Mouse (Mus musculus) embryonic facial prominence, embryonic 15.5 days (tissue): ENCODE results near the gene Itgb6. TPM values are rescaled to one million over a fixed set of nuclear protein-coding genes. Genes with fewer than 3 reads are reported as not detected.
A peak's percentile ranks its signal among the peaks of the same experiment; 100 is the strongest.

Experiments used
- ATAC-seq: fragments of 200-750 bp; cut with Nextera tagmentation; 2 replicates; pipeline ENCODE4 v1.8.0; 2017; ENCODE audit warnings: low read depth, moderate TSS enrichment; ENCODE audit not compliant: insufficient number of reproducible peaks, low FRiP score, low TSS enrichment
- H3K27ac ChIP-seq: fragments of 300-500 bp; sonication (generic); replicated peaks from 2 replicates; pipeline ENCODE4 v1.5.1; 2015; ENCODE audit warnings: mild to moderate bottlenecking, inconsistent platforms
- H3K27me3 ChIP-seq: fragments of 300-500 bp; sonication (generic); 2 replicates; pipeline ENCODE4 v1.6.1; 2015; ENCODE audit warnings: inconsistent platforms
- H3K36me3 ChIP-seq: fragments of 300-500 bp; sonication (generic); 2 replicates; pipeline ENCODE4 v1.6.1; 2015; ENCODE audit warnings: mild to moderate bottlenecking, inconsistent platforms
- H3K4me1 ChIP-seq: fragments of 300-500 bp; sonication (generic); 2 replicates; pipeline ENCODE4 v1.6.1; 2015; ENCODE audit warnings: inconsistent platforms
- H3K4me2 ChIP-seq: fragments of 300-500 bp; sonication (generic); replicated peaks from 2 replicates; pipeline ENCODE4 v1.6.1; 2015; ENCODE audit warnings: mild to moderate bottlenecking, inconsistent platforms
- H3K4me3 ChIP-seq: fragments of 300-500 bp; sonication (generic); replicated peaks from 2 replicates; pipeline ENCODE4 v1.5.1; 2015; ENCODE audit warnings: mild to moderate bottlenecking, inconsistent platforms
- H3K9ac ChIP-seq: fragments of 300-500 bp; sonication (generic); 2 replicates; pipeline ENCODE4 v1.6.1; 2015; ENCODE audit warnings: inconsistent platforms
- H3K9me3 ChIP-seq: fragments of 300-500 bp; sonication (generic); replicated peaks from 2 replicates; pipeline ENCODE4 v1.6.1; 2016; ENCODE audit warnings: inconsistent platforms
- WGBS: fragments of 180-500 bp; shearing (Covaris S2); methylation state at CpG from one replicate; pipeline ENCODE4 v1.1.7; 2015; 5-methylcytosine and 5-hydroxymethylcytosine counted together
- polyA plus RNA-seq: library from polyadenylated mRNA; unstranded; fragments of >200 nt; fragmentation: Nextera tagmentation; extraction: Ambion mirVana; gene quantifications from 2 replicates; pipeline ENCODE4 v1.2.1, GENCODE M21; 2015

Gene Itgb6
- polyA plus RNA-seq, 1 experiment from 2014 or later, result 2.9 TPM

- no peak for ATAC-seq
- no peak overlapping the region for H3K4me3 ChIP-seq
- no peaks in the 10 kb centered on the region for H3K9me3 ChIP-seq
- H3K36me3 ChIP-seq, result no peaks in the 10 kb centered on the region
- H3K4me1 ChIP-seq, result 0 out of 2 replicates have a peak, but pooled peaks cover 6% of the 10 kb centered on the region
- WGBS, result 63% methylated on average over 10 of the region's 10 CpGs
- no peaks in the 10 kb centered on the region for H3K27me3 ChIP-seq
- H3K27ac ChIP-seq, result no peak overlapping the region
- H3K9ac ChIP-seq, result no peak overlapping the region
- H3K4me2 ChIP-seq, result no peak overlapping the region
Measured at GRCm38 (mm10) chr2:60639617-60640341, 82.7 kb downstream of the Itgb6 start.

- 54% methylated on average over 20 of the region's 20 CpGs for WGBS
- no peak for ATAC-seq
- no peaks in the 10 kb centered on the region for H3K36me3 ChIP-seq
- H3K4me3 ChIP-seq, result no peak overlapping the region
- no peak overlapping the region for H3K9ac ChIP-seq
- no peaks in the 10 kb centered on the region for H3K27me3 ChIP-seq
- H3K9me3 ChIP-seq, result no peaks in the 10 kb centered on the region
- H3K4me2 ChIP-seq, result no peak overlapping the region
- H3K4me1 ChIP-seq, result 0 out of 2 replicates have a peak, but pooled peaks cover 6% of the 10 kb centered on the region
- no peak overlapping the region for H3K27ac ChIP-seq
Measured at GRCm38 (mm10) chr2:60636910-60637761, 85.3 kb downstream of the Itgb6 start.

- H3K4me3 ChIP-seq, result no peak overlapping the region
- no peak for ATAC-seq
- no peaks in the 10 kb centered on the region for H3K27me3 ChIP-seq
- H3K4me1 ChIP-seq, result 0 out of 2 replicates have a peak, but pooled peaks cover 6% of the 10 kb centered on the region
- H3K4me2 ChIP-seq, result no peak overlapping the region
- no peak overlapping the region for H3K9ac ChIP-seq
- no peaks in the 10 kb centered on the region for H3K36me3 ChIP-seq
- no peaks in the 10 kb centered on the region for H3K9me3 ChIP-seq
- no peak overlapping the region for H3K27ac ChIP-seq
- 48% methylated on average over 3 of the region's 3 CpGs for WGBS
Measured at GRCm38 (mm10) chr2:60636481-60636880, 86.0 kb downstream of the Itgb6 start.

GRCm38 (mm10) chr2:60636038-60636437 is 86.4 kb downstream of the Itgb6 start:
- WGBS, result 62% methylated on average over 6 of the region's 6 CpGs
- 0 out of 2 replicates have a peak, but pooled peaks have one; percentile 47 for ATAC-seq
- H3K9ac ChIP-seq, result no peak overlapping the region
- no peak overlapping the region for H3K4me3 ChIP-seq
- H3K36me3 ChIP-seq, result no peaks in the 10 kb centered on the region
- no peaks in the 10 kb centered on the region for H3K9me3 ChIP-seq
- H3K4me2 ChIP-seq, result no peak overlapping the region
- no peak overlapping the region for H3K27ac ChIP-seq
- H3K27me3 ChIP-seq, result no peaks in the 10 kb centered on the region
- H3K4me1 ChIP-seq, result 0 out of 2 replicates have a peak, but pooled peaks cover 6% of the 10 kb centered on the region

GRCm38 (mm10) chr2:60632791-60633190 is 89.7 kb downstream of the Itgb6 start:
- ATAC-seq, result no peak
- Histone ChIP-seq H3K4me1 (0 out of 2 replicates have a peak, but pooled peaks cover 6% of the 10 kb centered on the region), H3K9ac (no peak overlapping the region), H3K4me3 (no peak overlapping the region), H3K9me3 (no peaks in the 10 kb centered on the region), H3K27ac (no peak overlapping the region), H3K36me3 (no peaks in the 10 kb centered on the region), H3K4me2 (no peak overlapping the region), H3K27me3 (no peaks in the 10 kb centered on the region)
- 68% methylated on average over 2 of the region's 2 CpGs for WGBS

- Histone ChIP-seq H3K9me3 (no peaks in the 10 kb centered on the region), H3K4me1 (no peaks in the 10 kb centered on the region), H3K4me2 (no peak overlapping the region), H3K4me3 (no peak overlapping the region), H3K27me3 (no peaks in the 10 kb centered on the region), H3K36me3 (no peaks in the 10 kb centered on the region), H3K9ac (no peak overlapping the region), H3K27ac (no peak overlapping the region)
- ATAC-seq, result no peak
- WGBS, result 68% methylated on average over 2 of the region's 2 CpGs
Measured at GRCm38 (mm10) chr2:60630304-60630703, 92.1 kb downstream of the Itgb6 start.

GRCm38 (mm10) chr2:60627952-60628351 is 94.5 kb downstream of the Itgb6 start:
- Histone ChIP-seq H3K4me2 (no peak overlapping the region), H3K4me1 (no peaks in the 10 kb centered on the region), H3K4me3 (no peak overlapping the region), H3K27ac (no peak overlapping the region), H3K27me3 (no peaks in the 10 kb centered on the region), H3K9ac (no peak overlapping the region), H3K9me3 (no peaks in the 10 kb centered on the region), H3K36me3 (no peaks in the 10 kb centered on the region)
- 80% methylated on average over 4 of the region's 4 CpGs for WGBS
- no peak for ATAC-seq

- H3K27me3 ChIP-seq, result no peaks in the 10 kb centered on the region
- H3K4me3 ChIP-seq, result no peak overlapping the region
- ATAC-seq, result no peak
- no peak overlapping the region for H3K9ac ChIP-seq
- no peaks in the 10 kb centered on the region for H3K36me3 ChIP-seq
- no peaks in the 10 kb centered on the region for H3K4me1 ChIP-seq
- no peaks in the 10 kb centered on the region for H3K9me3 ChIP-seq
- no peak overlapping the region for H3K27ac ChIP-seq
- WGBS, result 66% methylated on average over 10 of the region's 10 CpGs
- H3K4me2 ChIP-seq, result no peak overlapping the region
Measured at GRCm38 (mm10) chr2:60627515-60627914, 94.9 kb downstream of the Itgb6 start.

- ATAC-seq, result no peak
- Histone ChIP-seq H3K9ac (no peak overlapping the region), H3K27me3 (no peaks in the 10 kb centered on the region), H3K4me1 (no peaks in the 10 kb centered on the region), H3K4me2 (no peak overlapping the region), H3K4me3 (no peak overlapping the region), H3K9me3 (no peaks in the 10 kb centered on the region), H3K27ac (no peak overlapping the region), H3K36me3 (no peaks in the 10 kb centered on the region)
- WGBS, result 36% methylated on average over 2 of the region's 2 CpGs
Measured at GRCm38 (mm10) chr2:60625766-60626165, 96.7 kb downstream of the Itgb6 start.

- H3K4me3 ChIP-seq, result no peak overlapping the region
- no peak overlapping the region for H3K9ac ChIP-seq
- H3K9me3 ChIP-seq, result no peaks in the 10 kb centered on the region
- H3K4me1 ChIP-seq, result no peaks in the 10 kb centered on the region
- ATAC-seq, result no peak
- no peak overlapping the region for H3K27ac ChIP-seq
- no peak overlapping the region for H3K4me2 ChIP-seq
- H3K27me3 ChIP-seq, result no peaks in the 10 kb centered on the region
- H3K36me3 ChIP-seq, result no peaks in the 10 kb centered on the region
- 76% methylated on average over 7 of the region's 7 CpGs for WGBS
Measured at GRCm38 (mm10) chr2:60622161-60622560, 100.3 kb downstream of the Itgb6 start.

- Histone ChIP-seq H3K36me3 (no peaks in the 10 kb centered on the region), H3K4me1 (no peaks in the 10 kb centered on the region), H3K27me3 (no peaks in the 10 kb centered on the region), H3K27ac (no peak overlapping the region), H3K4me2 (no peak overlapping the region), H3K9ac (no peak overlapping the region), H3K9me3 (no peaks in the 10 kb centered on the region), H3K4me3 (no peak overlapping the region)
- 92% methylated on average over 7 of the region's 7 CpGs for WGBS
- no peak for ATAC-seq
Measured at GRCm38 (mm10) chr2:60614758-60615157, 107.7 kb downstream of the Itgb6 start.
